Mouse (Mus musculus) brain, embryonic 14.5 days (tissue): ENCODE results near the gene Cep290.

Experiments used
- CTCF ChIP-seq: fragments of 200-500 bp; IDR thresholded peaks from 2 replicates; pipeline ENCODE4 v1.5.1; 2012; ENCODE audit warnings: inconsistent platforms, mild to moderate bottlenecking, moderate library complexity, borderline replicate concordance; ENCODE audit not compliant: insufficient read depth, insufficient read length; ENCODE audit errors: extremely low read depth
- POLR2A ChIP-seq: fragments of 200-500 bp; IDR thresholded peaks from 2 replicates; pipeline ENCODE4 v1.6.1; 2012; ENCODE audit warnings: mild to moderate bottlenecking, inconsistent platforms, borderline replicate concordance; ENCODE audit not compliant: poor library complexity, insufficient read depth, insufficient read length, severe bottlenecking; ENCODE audit errors: extremely low read depth

DNA sequence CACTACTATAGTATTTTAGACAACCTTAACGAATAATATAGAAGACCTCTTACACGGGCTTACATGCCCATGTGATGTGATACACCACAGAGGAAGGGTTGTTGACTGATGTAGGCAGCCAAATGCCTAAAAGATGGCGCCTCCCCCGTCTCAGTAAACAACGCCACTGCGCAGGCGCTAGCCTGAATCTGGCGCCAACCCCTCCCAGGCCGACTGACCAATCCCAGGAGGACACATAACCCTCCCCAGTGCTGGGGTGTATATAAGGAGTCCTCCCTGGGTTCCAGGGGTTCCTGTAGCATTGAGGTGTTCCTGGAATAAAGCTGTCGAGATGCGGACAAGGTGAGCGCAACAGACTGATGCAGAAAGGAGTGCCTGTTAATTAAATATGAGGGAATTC is 132.7 kb downstream of the Cep290 start:
- TF ChIP-seq CTCF (no peak), POLR2A (no peak)
